Mouse (Mus musculus) kidney, adult 2 months (tissue): ENCODE results near the gene Mfn2. TPM values are rescaled to one million over a fixed set of nuclear protein-coding genes. Genes with fewer than 3 reads are reported as not detected.
A peak's percentile ranks its signal among the peaks of the same experiment; 100 is the strongest.

Experiments used
- DNase-seq: peaks from one replicate; pipeline ENCODE4 v3.0.0; 2021
- H3K27ac ChIP-seq: fragments of 200-500 bp; 2 replicates; pipeline ENCODE4 v1.5.1; 2012; ENCODE audit warnings: low read depth, low read length, control low read depth, inconsistent platforms; ENCODE audit not compliant: insufficient read depth
- H3K27me3 ChIP-seq: fragments of 200-500 bp; replicated peaks from 2 replicates; pipeline ENCODE4 v1.6.1; 2012; ENCODE audit warnings: mild to moderate bottlenecking, moderate library complexity, low read length, inconsistent platforms; ENCODE audit not compliant: control insufficient read depth, insufficient read depth
- H3K36me3 ChIP-seq: fragments of 200-500 bp; 2 replicates; pipeline ENCODE4 v1.6.1; 2012; ENCODE audit warnings: mild to moderate bottlenecking, moderate library complexity, low read length, inconsistent platforms; ENCODE audit not compliant: control insufficient read depth, insufficient read depth
- H3K4me1 ChIP-seq: fragments of 200-500 bp; 2 replicates; pipeline ENCODE4 v1.6.1; 2011; ENCODE audit warnings: low read length; ENCODE audit not compliant: control insufficient read depth, insufficient read depth
- H3K4me3 ChIP-seq: fragments of 200-500 bp; 2 replicates; pipeline ENCODE4 v1.5.1; 2011; ENCODE audit warnings: mild to moderate bottlenecking, low read depth, low read length, control low read depth; ENCODE audit not compliant: insufficient read depth
- CTCF ChIP-seq: fragments of 200-500 bp; conservative IDR thresholded peaks from 2 replicates; pipeline ENCODE4 v1.5.1; 2011; ENCODE audit warnings: low read depth, mild to moderate bottlenecking, control low read depth, low read length, moderate library complexity, mixed read lengths; ENCODE audit not compliant: insufficient read depth, insufficient read length
- POLR2A ChIP-seq: fragments of 200-500 bp; IDR thresholded peaks from one replicate; pipeline ENCODE4 v1.6.1; 2011; ENCODE audit warnings: low read depth, low read length, control low read depth
- WGBS: fragments of 180-500 bp; shearing (Covaris S2); methylation state at CpG from one replicate; pipeline ENCODE4 v1.1.7; 2018; 5-methylcytosine and 5-hydroxymethylcytosine counted together
- polyA plus RNA-seq: library from polyadenylated mRNA; depleted of rRNA; stranded (reverse); fragments of >200 nt; gene quantifications from 2 replicates; pipeline ENCODE4 v1.2.3, GENCODE M21; 2012

Gene Mfn2
- polyA plus RNA-seq, 1 experiment = 82.8 TPM

DNA sequence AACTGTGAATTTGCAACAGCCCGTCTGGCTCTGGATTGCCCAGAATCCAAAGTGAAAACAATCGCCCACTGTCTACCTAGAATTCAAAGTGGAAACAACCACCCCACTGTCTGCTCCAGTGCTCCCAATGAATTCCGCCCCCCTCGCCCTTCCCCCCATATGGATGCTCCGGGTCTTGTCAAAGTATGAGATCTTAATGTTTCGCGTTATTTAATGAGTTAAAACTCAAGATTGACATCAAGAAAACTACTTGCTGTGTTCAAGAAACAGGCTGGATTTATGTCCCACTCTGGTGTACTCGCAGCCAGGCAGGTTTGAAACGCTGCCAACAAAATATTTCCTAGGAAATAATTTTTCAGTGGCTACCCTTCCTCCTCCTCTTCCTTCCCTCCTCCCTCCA, 35.6 kb upstream of the Mfn2 start:
- peaks cover 7% of the 10 kb centered on the region for H3K36me3 ChIP-seq
- peak overlapping the region; percentile 49; the same call in 1 of the 2 replicates for H3K27ac ChIP-seq
- TF ChIP-seq POLR2A = no peak
- no peak for TF ChIP-seq CTCF
- DNase-seq = no peak
- H3K27me3 ChIP-seq = no peaks in the 10 kb centered on the region
- WGBS = 26% methylated on average over 9 of the region's 9 CpGs
- H3K4me1 ChIP-seq = peaks cover 25% of the 10 kb centered on the region
- H3K4me3 ChIP-seq = no peak overlapping the region

DNA sequence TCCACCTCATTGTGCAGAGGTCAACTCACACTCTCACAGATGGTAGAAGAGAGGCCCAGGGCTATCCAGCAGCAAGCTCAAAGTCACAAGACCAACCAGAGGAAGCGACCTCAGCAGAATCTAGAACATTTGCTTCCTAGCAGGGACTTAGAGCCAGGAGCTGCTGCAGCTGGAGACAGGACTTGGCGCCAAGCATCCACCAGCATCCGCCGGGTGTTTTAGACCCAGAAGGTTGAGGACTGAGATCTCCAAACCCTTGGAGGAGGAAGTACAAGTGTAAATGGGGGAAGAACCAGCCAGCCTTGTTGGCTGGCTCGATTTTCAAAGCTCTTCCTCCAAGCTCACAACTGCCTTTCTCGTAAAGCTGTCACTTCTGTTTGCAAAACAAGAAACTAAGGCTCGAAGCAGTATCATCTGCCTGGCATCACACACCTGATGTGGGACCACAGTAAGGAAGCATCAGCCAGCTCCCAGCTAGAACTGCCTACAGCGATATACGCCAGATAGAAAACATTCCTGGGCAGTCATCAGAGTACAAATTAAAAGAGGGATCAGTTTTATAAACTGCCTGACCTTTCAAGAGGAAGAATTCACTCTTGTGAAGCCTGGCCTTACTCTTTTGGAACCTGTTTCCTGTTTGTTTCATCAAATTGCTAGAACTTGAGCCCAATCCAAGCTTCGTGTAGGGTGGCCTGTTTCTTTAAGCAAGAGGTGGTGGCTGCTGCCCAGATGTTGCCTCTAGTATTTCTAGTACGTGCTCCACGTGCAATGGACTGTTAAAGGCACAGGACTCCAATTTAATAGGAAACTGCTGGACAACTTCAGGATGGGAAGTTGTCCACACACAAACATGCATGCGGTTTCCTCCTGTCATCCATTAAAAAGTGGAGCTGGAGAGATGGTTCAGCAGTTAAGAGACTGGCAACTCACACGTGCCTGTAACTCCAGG, 33.9 kb upstream of the Mfn2 start:
- no peak overlapping the region for H3K4me3 ChIP-seq
- peak overlapping the region; percentile 85 for H3K27ac ChIP-seq
- 20% methylated on average over 14 of the region's 14 CpGs for WGBS
- TF ChIP-seq POLR2A (no peak), CTCF (no peak)
- no peaks in the 10 kb centered on the region for H3K36me3 ChIP-seq
- DNase-seq = peak; percentile 81
- H3K4me1 ChIP-seq = peaks cover 25% of the 10 kb centered on the region
- H3K27me3 ChIP-seq = no peaks in the 10 kb centered on the region

DNA sequence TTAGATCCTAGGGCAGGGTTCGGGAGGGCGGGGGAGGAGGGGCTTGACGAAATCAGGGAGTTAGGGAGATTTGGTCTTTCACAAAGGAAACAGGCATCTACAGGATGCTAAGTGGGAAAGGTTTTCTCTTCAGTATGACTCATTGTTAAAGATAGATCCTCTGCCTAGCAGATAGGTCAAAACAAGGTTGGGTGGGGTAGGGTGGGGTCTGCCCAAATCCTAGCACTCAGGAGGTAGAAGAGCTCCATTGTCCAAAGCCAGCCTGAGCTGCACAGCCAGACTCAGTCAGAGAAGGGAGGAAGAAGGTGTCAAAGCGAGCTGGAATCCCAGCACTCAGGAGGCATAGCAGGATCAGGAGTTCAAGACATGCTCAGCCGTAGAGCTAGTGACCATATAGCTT, 33.0 kb upstream of the Mfn2 start:
- TF ChIP-seq CTCF = no peak
- Histone ChIP-seq H3K36me3 (no peaks in the 10 kb centered on the region), H3K4me1 (peaks cover 23% of the 10 kb centered on the region), H3K4me3 (no peak overlapping the region), H3K27ac (no peak overlapping the region), H3K27me3 (no peaks in the 10 kb centered on the region)
- no peak for DNase-seq
- 71% methylated on average over 5 of the region's 5 CpGs for WGBS

DNA sequence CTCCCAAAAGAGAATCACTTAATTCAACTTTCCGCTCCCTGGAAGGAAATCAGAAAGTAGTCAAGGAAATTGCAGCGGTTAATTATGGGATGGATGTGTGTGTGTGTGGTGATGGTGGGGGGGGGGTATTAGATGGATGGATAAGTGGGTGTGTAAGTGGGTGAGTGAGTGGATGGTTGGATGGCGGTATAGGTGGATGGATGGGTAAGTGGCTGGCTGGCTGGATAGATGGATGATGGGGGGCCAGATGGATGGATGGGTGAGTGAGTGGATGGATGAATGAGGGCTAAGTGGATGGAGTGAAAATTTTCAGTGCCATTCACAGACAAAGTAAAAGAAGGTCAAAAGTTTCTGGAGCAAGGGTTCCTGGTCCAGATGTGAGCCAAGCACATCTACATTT, 32.5 kb upstream of the Mfn2 start:
- Histone ChIP-seq H3K27me3 (no peaks in the 10 kb centered on the region), H3K4me1 (peaks cover 19% of the 10 kb centered on the region), H3K27ac (0 out of 2 replicates have a peak overlapping the region, but pooled peaks have one; percentile 12), H3K4me3 (peak overlapping the region; percentile 90), H3K36me3 (no peaks in the 10 kb centered on the region)
- TF ChIP-seq CTCF (no peak), POLR2A (no peak)
- WGBS = 40% methylated on average over 3 of the region's 3 CpGs
- DNase-seq = no peak

DNA sequence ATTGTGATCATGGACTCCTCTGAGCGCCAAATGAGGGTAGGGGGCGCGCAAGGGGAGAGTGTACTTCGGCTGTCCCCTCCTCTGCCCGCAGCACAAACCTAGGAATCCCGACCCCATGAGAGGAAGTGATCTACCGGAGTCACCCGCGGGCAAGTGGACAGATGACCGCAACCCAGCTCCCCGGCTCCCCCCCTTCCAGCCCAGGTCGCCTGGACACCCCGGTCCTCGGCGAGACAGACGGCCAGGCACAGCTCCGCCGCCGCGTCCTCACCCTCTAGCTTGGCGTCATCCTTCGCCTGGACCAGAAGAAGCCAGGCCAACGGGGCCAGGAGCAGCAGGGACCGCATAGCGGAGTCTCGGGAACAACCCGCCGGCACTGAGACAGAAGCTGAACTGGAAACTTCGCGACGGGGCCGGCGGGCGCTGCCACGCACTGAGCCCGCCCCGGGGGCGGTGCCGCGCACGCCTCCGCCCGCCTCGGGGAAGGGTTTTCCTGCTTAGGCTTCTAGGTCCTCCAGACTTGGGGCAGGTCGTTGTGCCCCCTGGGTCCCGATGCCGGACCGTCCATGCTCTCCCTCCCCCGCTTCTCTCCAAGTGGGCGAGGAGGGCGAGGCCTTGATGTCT, 31.9 kb upstream of the Mfn2 start, which contains the start of gene Plod1:
Gene Plod1 (minus strand): TSS at position 437 of the 624 bp plus-strand sequence.
- DNase-seq = peak; percentile 93

GRCm38 (mm10) chr4:147935904-147936303, 31.4 kb upstream of the Mfn2 start:
- H3K27ac ChIP-seq = no peak overlapping the region
- DNase-seq = no peak
- H3K27me3 ChIP-seq = no peaks in the 10 kb centered on the region

More for the DNA sequence above, 31.9 kb upstream of the Mfn2 start, which contains the start of gene Plod1:
- Histone ChIP-seq H3K36me3 (no peaks in the 10 kb centered on the region), H3K27ac (peak within 1 kb of the TSS; percentile 73), H3K27me3 (no peaks in the 10 kb centered on the region), H3K4me3 (peak within 1 kb of the TSS; percentile 90), H3K4me1 (peaks cover 14% of the 10 kb centered on the region; the same call in 1 of the 2 replicates)
- TF ChIP-seq CTCF (no peak), POLR2A (peak; percentile 69)
- under 1% methylated on average over 49 of the region's 51 CpGs for WGBS

GRCm38 (mm10) chr4:147934611-147935010, 30.1 kb upstream of the Mfn2 start:
- 79% methylated on average over 4 of the region's 4 CpGs for WGBS
- TF ChIP-seq CTCF = no peak
- no peak for TF ChIP-seq POLR2A
- H3K27ac ChIP-seq = no peak overlapping the region
- H3K36me3 ChIP-seq = no peaks in the 10 kb centered on the region
- no peak for DNase-seq
- no peaks in the 10 kb centered on the region for H3K27me3 ChIP-seq
- peaks cover 8% of the 10 kb centered on the region; the same call in 1 of the 2 replicates for H3K4me1 ChIP-seq
- H3K4me3 ChIP-seq = no peak overlapping the region

More at GRCm38 (mm10) chr4:147935904-147936303, 31.4 kb upstream of the Mfn2 start:
- Histone ChIP-seq H3K4me3 (peak overlapping the region; percentile 90), H3K4me1 (peaks cover 14% of the 10 kb centered on the region; the same call in 1 of the 2 replicates), H3K36me3 (no peaks in the 10 kb centered on the region)
- TF ChIP-seq POLR2A (no peak), CTCF (no peak)
- 24% methylated on average over 9 of the region's 9 CpGs for whole genome bisulfite sequencing
